Mouse (Mus musculus) cortical plate, adult 2 months (tissue): ENCODE results near the gene Rasa2. TPM values are rescaled to one million over a fixed set of nuclear protein-coding genes. Genes with fewer than 3 reads are reported as not detected.

Experiments used
- H3K27ac ChIP-seq: fragments of 200-500 bp; 2 replicates; pipeline ENCODE4 v1.5.1; 2012; ENCODE audit warnings: low read length, control low read depth, inconsistent platforms; ENCODE audit not compliant: insufficient read depth
- H3K4me1 ChIP-seq: fragments of 200-500 bp; 2 replicates; pipeline ENCODE4 v1.6.1; 2011; ENCODE audit warnings: low read length; ENCODE audit not compliant: control insufficient read depth, insufficient read depth
- H3K4me3 ChIP-seq: fragments of 200-500 bp; 2 replicates; pipeline ENCODE4 v1.5.1; 2011; ENCODE audit warnings: mild to moderate bottlenecking, low read length, control low read depth; ENCODE audit not compliant: insufficient read depth
- CTCF ChIP-seq: fragments of 200-500 bp; IDR thresholded peaks from 2 replicates; pipeline ENCODE4 v1.5.1; 2011; ENCODE audit warnings: mild to moderate bottlenecking, control low read depth, low read length; ENCODE audit not compliant: insufficient read depth; ENCODE audit errors: extremely low read depth
- POLR2A ChIP-seq: fragments of 200-500 bp; IDR thresholded peaks from 2 replicates; pipeline ENCODE4 v1.6.1; 2011; ENCODE audit warnings: mild to moderate bottlenecking, low read length, control low read depth; ENCODE audit not compliant: insufficient read depth; ENCODE audit errors: extremely low read depth
- polyA plus RNA-seq: library from polyadenylated mRNA; depleted of rRNA; stranded (reverse); fragments of >200 nt; gene quantifications from 2 replicates; pipeline ENCODE4 v1.2.3, GENCODE M21; 2012

The Rasa2 gene
- polyA plus RNA-seq, 1 experiment, result 10.1 TPM

- H3K4me1 ChIP-seq, result no peaks in the 10 kb centered on the region
- TF ChIP-seq POLR2A (no peak), CTCF (no peak)
- no peak overlapping the region for H3K4me3 ChIP-seq
- no peak overlapping the region for H3K27ac ChIP-seq
These were observed 114.0 kb downstream of the Rasa2 start for GRCm38 (mm10) chr9:96517429-96517828.

GRCm38 (mm10) chr9:96516806-96517205 lies 114.6 kb downstream of the Rasa2 start:
- TF ChIP-seq POLR2A (no peak), CTCF (no peak)
- no peaks in the 10 kb centered on the region for H3K4me1 ChIP-seq
- H3K27ac ChIP-seq, result no peak overlapping the region
- no peak overlapping the region for H3K4me3 ChIP-seq

- TF ChIP-seq CTCF, result no peak
- TF ChIP-seq POLR2A, result no peak
These were observed 115.7 kb downstream of the Rasa2 start for GRCm38 (mm10) chr9:96515737-96516136.

GRCm38 (mm10) chr9:96514278-96514677 lies 117.1 kb downstream of the Rasa2 start:
- Histone ChIP-seq H3K4me3 (no peak overlapping the region), H3K27ac (no peak overlapping the region), H3K4me1 (no peaks in the 10 kb centered on the region)
- TF ChIP-seq CTCF (no peak), POLR2A (no peak)

More at GRCm38 (mm10) chr9:96515737-96516136, 115.7 kb downstream of the Rasa2 start:
- Histone ChIP-seq H3K4me1 (no peaks in the 10 kb centered on the region), H3K4me3 (no peak overlapping the region), H3K27ac (no peak overlapping the region)

GRCm38 (mm10) chr9:96506011-96506498 lies 125.4 kb downstream of the Rasa2 start:
- Histone ChIP-seq H3K4me3 (no peak overlapping the region), H3K27ac (no peak overlapping the region), H3K4me1 (peaks cover 2% of the 10 kb centered on the region)
- TF ChIP-seq CTCF (no peak), POLR2A (no peak)

- TF ChIP-seq POLR2A, result no peak
- TF ChIP-seq CTCF, result no peak
- Histone ChIP-seq H3K4me1 (peaks cover 2% of the 10 kb centered on the region), H3K27ac (no peak overlapping the region), H3K4me3 (no peak overlapping the region)
These were observed 126.3 kb downstream of the Rasa2 start for GRCm38 (mm10) chr9:96505156-96505555.

GRCm38 (mm10) chr9:96504116-96504895 lies 127.1 kb downstream of the Rasa2 start:
- Histone ChIP-seq H3K4me1 (peaks cover 2% of the 10 kb centered on the region), H3K4me3 (no peak overlapping the region), H3K27ac (no peak overlapping the region)
- TF ChIP-seq POLR2A (no peak), CTCF (no peak)

GRCm38 (mm10) chr9:96502856-96503610 lies 128.4 kb downstream of the Rasa2 start:
- no peak for TF ChIP-seq CTCF
- no peak for TF ChIP-seq POLR2A
- Histone ChIP-seq H3K4me3 (no peak overlapping the region), H3K4me1 (peaks cover 2% of the 10 kb centered on the region), H3K27ac (no peak overlapping the region)

GRCm38 (mm10) chr9:96501217-96501616 lies 130.2 kb downstream of the Rasa2 start:
- Histone ChIP-seq H3K4me1 (peaks cover 2% of the 10 kb centered on the region), H3K4me3 (no peak overlapping the region), H3K27ac (no peak overlapping the region)
- TF ChIP-seq CTCF (no peak), POLR2A (no peak)

GRCm38 (mm10) chr9:96493212-96493611 lies 138.2 kb downstream of the Rasa2 start:
- H3K4me3 ChIP-seq, result no peak overlapping the region
- no peaks in the 10 kb centered on the region for H3K4me1 ChIP-seq
- H3K27ac ChIP-seq, result no peak overlapping the region
- TF ChIP-seq CTCF, result no peak
- no peak for TF ChIP-seq POLR2A
